In genomic region chr1:35729785-35730295, GRCm38 (mm10) we compare ENCODE assay signal across 24 mouse cellular contexts.
DNase-seq lines count a peak whose midpoint lies in the region; ATAC-seq lines count a peak whose summit lies in the region.
"Had no signal": no experiment of that assay in that cellular context is flagged by ENCODE, and none has a peak within 500 bp of the region (broad histone marks: within the 10 kb centered on the region; RNA-seq: fewer than 3 reads in every experiment).

No protein-coding gene starts in this region.

- no peak overlapping the region for H3K27ac ChIP-seq in forebrain, embryonic 16.5 days (ENCODE audit: low read length)
- no peak overlapping the region for H3K27ac ChIP-seq in forebrain, embryonic 11.5 days (ENCODE audit: low read depth, low read length)
- H3K27ac ChIP-seq in heart, embryonic 10.5 days = no peak overlapping the region
- H3K27ac ChIP-seq: embryonic facial prominence, embryonic 13.5 days; heart, embryonic 13.5 days; hindbrain, embryonic 12.5 days; hindbrain, postnatal 0 days; limb, embryonic 13.5 days had no signal

- no peak overlapping the region for H3K4me3 ChIP-seq in forebrain, embryonic 16.5 days (replicated peaks; ENCODE audit: low read length)
- H3K4me3 ChIP-seq in forebrain, embryonic 11.5 days (ENCODE audit: low read depth, low read length) = no peak overlapping the region
- H3K4me3 ChIP-seq in heart, embryonic 10.5 days = no peak overlapping the region
- H3K4me3 ChIP-seq: embryonic facial prominence, embryonic 13.5 days; heart, embryonic 13.5 days; hindbrain, embryonic 12.5 days; limb, embryonic 13.5 days had no signal

- no peak for DNase-seq in forebrain, embryonic 11.5 days (ENCODE audit: low spot score)
- peak; percentile 11 for DNase-seq in heart, embryonic 10.5 days (ENCODE audit: low spot score)
- no peak for DNase-seq in heart, postnatal 14 days
- peak; percentile 3 for DNase-seq in lung, postnatal 36 days
- no peak for DNase-seq in lung, postnatal 14 days
- no peak for DNase-seq in spleen, postnatal 10 days (ENCODE audit: low spot score in 2 of 2)
- DNase-seq: adrenal gland, postnatal 10 days; cerebellum, adult 18-20 months; cerebellum, postnatal 10 days; gastrocnemius, postnatal 25 days; kidney, adult 9 months; kidney, postnatal 10 days; right cerebral cortex, adult 18-20 months had no signal

- no peaks in the 10 kb centered on the region for H3K27me3 ChIP-seq in forebrain, embryonic 16.5 days (replicated peaks; ENCODE audit: control insufficient read depth, insufficient read depth, low read length)
- no peaks in the 10 kb centered on the region for H3K27me3 ChIP-seq in forebrain, embryonic 11.5 days (ENCODE audit: control insufficient read depth, insufficient read depth, low read length)
- H3K27me3 ChIP-seq in heart, embryonic 10.5 days (ENCODE audit: insufficient read depth, poor library complexity, severe bottlenecking) = no peaks in the 10 kb centered on the region
- H3K27me3 ChIP-seq: embryonic facial prominence, embryonic 13.5 days; heart, embryonic 13.5 days; hindbrain, embryonic 12.5 days; limb, embryonic 13.5 days; Patski had no signal

- H3K9ac ChIP-seq in forebrain, embryonic 16.5 days (replicated peaks; ENCODE audit: low read depth, low read length) = no peak overlapping the region
- H3K9ac ChIP-seq in forebrain, embryonic 11.5 days (ENCODE audit: low read length) = no peak overlapping the region
- H3K9ac ChIP-seq: embryonic facial prominence, embryonic 13.5 days; heart, embryonic 13.5 days; hindbrain, embryonic 12.5 days; limb, embryonic 13.5 days had no signal

- no peaks in the 10 kb centered on the region for H3K4me1 ChIP-seq in forebrain, embryonic 16.5 days (replicated peaks; ENCODE audit: control insufficient read depth, insufficient read depth, low read length)
- no peaks in the 10 kb centered on the region for H3K4me1 ChIP-seq in forebrain, embryonic 11.5 days (replicated peaks; ENCODE audit: control insufficient read depth, insufficient read depth, low read length)
- H3K4me1 ChIP-seq in heart, embryonic 10.5 days = no peaks in the 10 kb centered on the region
- H3K4me1 ChIP-seq: embryonic facial prominence, embryonic 13.5 days; heart, embryonic 13.5 days; hindbrain, embryonic 12.5 days; limb, embryonic 13.5 days had no signal

- peak; percentile 52 for ATAC-seq in forebrain, embryonic 16.5 days
- ATAC-seq in forebrain, embryonic 11.5 days (replicated peaks; ENCODE audit: low FRiP score) = no peak
- ATAC-seq: hindbrain, postnatal 0 days; intestine, postnatal 0 days; midbrain, embryonic 16.5 days; Patski had no signal

- no peaks in the 10 kb centered on the region for H3K36me3 ChIP-seq in forebrain, embryonic 16.5 days (ENCODE audit: control insufficient read depth, insufficient read depth)
- H3K36me3 ChIP-seq in forebrain, embryonic 11.5 days (ENCODE audit: control insufficient read depth, insufficient read depth, low read length) = no peaks in the 10 kb centered on the region
- H3K36me3 ChIP-seq in heart, embryonic 10.5 days = no peaks in the 10 kb centered on the region
- H3K36me3 ChIP-seq: embryonic facial prominence, embryonic 13.5 days; heart, embryonic 13.5 days; hindbrain, embryonic 12.5 days; limb, embryonic 13.5 days had no signal

- H3K4me2 ChIP-seq in forebrain, embryonic 16.5 days (ENCODE audit: low read length) = no peak overlapping the region
- no peak overlapping the region for H3K4me2 ChIP-seq in forebrain, embryonic 11.5 days (ENCODE audit: low read depth, low read length, severe bottlenecking)
- H3K4me2 ChIP-seq: embryonic facial prominence, embryonic 13.5 days; heart, embryonic 13.5 days; hindbrain, embryonic 12.5 days; limb, embryonic 13.5 days; liver, embryonic 11.5 days; midbrain, embryonic 11.5 days had no signal

- no peaks in the 10 kb centered on the region for H3K9me3 ChIP-seq in forebrain, embryonic 16.5 days (ENCODE audit: control insufficient read depth, low read length)
- H3K9me3 ChIP-seq in forebrain, embryonic 11.5 days (ENCODE audit: control insufficient read depth, low read length) = no peaks in the 10 kb centered on the region
- no peaks in the 10 kb centered on the region for H3K9me3 ChIP-seq in heart, embryonic 10.5 days
- H3K9me3 ChIP-seq: embryonic facial prominence, embryonic 13.5 days; heart, embryonic 13.5 days; hindbrain, embryonic 12.5 days; limb, embryonic 13.5 days had no signal

- WGBS in forebrain, embryonic 16.5 days = 76% methylated on average over 5 of the region's 5 CpGs
- WGBS in forebrain, embryonic 11.5 days = 87% methylated on average over 5 of the region's 5 CpGs
- WGBS in heart, embryonic 10.5 days = 87% methylated on average over 5 of the region's 5 CpGs

- intact Hi-C loops in heart, postnatal 14 days (cut with DNase I) = no loop called here

Comparison
In these comparisons a context has a peak if more than half of its experiments do, and no peak if none do; other contexts are left out.
1. DNase-seq: peak in heart, embryonic 10.5 days (single experiment) and lung, postnatal 36 days (single experiment); none in forebrain, embryonic 11.5 days (single experiment), heart, postnatal 14 days (0 of 2), lung, postnatal 14 days (single experiment) and spleen, postnatal 10 days (0 of 2).